Mouse (Mus musculus): ENCODE data around the gene Dcst2.
A peak's percentile ranks its signal among the peaks of the same experiment; 100 is the strongest.

The Dcst2 gene

GRCm38 (mm10) chr3:89388901-89389740 is 27.3 kb downstream of the Dcst2 start:
- DNase-seq: peak in 1 of 2 experiments; percentile 45

- peak; percentile 56 to 62 for DNase-seq
These were observed 28.3 kb downstream of the Dcst2 start for GRCm38 (mm10) chr3:89390111-89390515.

DNA sequence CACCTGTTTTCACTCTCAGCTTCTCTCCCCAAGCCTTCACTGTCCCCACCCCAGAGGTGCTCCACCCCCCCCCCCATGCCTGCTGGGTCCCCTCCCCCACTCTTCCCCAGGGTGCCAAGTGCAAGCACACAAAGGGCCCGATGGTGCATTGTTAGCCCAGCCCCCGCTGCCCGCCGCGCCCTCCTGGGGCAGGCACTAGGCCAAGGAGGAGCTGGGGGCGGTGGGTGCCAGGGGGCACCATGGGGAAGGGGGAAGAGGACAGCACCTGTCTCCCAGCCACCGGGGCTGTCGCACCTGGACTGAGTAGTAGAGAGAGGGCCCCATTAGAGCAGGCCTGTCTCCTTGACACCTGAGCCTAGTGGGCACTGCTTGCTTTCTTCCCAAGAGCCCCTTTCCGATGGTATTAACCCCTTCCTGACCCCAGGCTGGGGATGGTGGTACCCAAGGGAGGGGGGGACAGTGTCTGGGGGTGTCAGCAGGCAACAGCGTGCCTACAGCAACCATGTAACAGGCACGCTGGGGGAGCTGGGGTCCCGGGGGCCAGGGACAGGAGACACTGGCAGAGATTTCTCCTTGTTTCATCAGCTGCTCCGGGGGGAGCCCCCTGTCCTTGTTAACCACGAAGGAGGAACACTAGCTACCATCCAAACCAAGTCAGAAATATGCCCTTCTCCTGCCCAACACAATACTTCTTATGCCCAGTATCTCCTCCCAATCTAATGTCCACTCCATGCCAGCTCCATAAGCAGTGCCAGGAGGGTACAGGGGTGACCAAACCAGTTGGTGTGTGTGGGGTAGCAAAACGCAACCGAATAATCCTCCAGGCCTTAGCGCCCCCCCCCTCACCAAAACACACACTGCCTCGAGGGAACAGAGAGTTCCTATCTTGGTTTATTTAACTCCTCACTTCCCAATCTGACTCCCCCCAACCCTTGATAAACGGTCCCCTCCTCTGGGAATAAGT is 29.2 kb downstream of the Dcst2 start:
- peak; percentile 53 to 63 for DNase-seq

DNA sequence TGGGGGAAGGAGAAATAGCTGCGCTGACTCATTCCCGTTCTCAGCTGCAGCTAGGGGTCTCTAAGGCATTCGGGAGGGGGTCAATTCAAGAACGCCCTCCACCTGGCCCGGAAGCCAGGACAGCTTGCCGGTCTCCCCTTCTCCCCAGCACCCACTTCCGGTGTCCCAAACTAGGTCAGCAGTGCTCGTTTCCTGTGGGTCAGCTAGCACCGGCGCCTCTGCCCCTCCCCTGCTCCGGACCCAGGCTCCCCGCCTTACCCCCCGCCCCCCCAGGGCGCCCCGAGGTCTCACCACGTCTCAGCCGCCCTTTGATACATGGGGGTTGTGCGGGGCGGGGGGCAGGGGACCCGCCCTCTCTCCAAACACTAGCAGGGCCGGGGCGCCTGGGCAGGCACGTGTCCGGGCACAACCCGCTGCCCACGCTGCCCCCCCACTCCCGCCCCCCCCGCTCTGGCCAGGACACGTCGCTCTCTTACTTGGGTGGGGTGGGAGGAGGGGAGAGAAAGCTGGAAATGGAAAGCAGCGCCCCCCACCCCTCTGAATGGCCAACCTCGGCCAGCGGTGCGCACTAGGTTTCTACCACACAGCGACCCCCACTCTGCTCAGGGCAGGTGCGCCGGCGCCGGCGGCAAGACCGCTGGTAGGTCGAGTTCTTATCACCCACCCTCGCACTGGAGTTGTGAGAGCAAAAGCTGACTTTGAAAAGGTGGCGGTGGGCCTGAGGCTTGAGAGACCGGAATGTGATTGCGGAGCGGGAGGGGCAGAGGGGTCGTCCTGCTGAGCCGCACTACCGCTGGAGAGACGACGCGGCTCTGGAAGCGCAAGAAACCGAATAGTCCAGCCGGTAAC is 30.1 kb downstream of the Dcst2 start:
- DNase-seq: peak; percentile 62 to 72

GRCm38 (mm10) chr3:89392871-89393311 is 31.1 kb downstream of the Dcst2 start:
- DNase-seq: peak; percentile 64 to 65

- peak; percentile 99 for DNase-seq
These were observed 31.8 kb downstream of the Dcst2 start for GRCm38 (mm10) chr3:89393605-89394004.

DNA sequence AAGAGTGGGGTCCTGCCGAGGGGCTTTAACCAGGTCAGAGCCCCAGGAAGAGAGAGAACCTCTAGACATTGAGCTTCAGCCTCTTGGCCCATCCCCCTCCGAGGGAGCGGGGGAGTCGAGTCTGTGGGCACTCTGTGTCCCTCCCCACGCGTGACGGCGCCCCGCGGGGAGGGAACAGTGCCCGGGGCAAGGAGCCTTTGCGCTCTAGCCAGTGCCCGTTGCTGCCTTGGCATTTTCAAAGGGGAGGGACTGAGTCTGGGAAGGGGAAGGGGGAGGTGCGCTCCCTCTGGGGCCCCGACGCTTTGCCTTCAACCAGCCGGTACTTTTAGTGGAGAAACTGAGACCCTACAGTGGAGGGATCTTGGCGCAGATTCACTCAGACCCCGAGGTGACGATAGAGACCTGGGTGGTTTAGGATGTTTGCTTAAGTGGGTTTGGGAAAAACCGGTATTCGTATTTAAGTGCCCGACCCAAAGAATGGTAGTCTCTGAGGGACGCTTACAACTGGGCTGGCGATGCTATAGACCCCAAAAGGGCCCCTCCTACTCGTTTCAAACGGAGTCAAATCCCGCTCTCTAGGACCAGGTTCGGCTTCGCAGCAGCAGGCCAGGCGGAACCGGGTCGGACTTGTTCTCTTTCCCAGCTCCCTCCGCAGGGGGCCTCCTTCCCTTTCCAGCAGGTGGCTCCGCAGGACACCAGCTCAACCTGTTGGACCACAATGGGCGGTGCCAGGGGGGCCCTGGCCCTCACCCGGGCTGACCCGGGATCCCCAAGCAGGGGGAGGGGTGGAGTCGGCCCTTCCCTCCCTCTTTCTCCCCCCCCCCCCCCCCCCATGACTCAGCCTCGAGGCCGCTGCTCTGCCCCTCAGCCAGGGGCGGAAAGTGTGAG is 32.5 kb downstream of the Dcst2 start, which contains the start of gene Zbtb7b:
Zbtb7b (minus strand) TSS at position 771 of the 888 bp plus-strand sequence.
- DNase-seq: peak; percentile 90 to 91

GRCm38 (mm10) chr3:89394894-89395256 is 33.1 kb downstream of the Dcst2 start:
- peak; percentile 92 to 94 for DNase-seq

GRCm38 (mm10) chr3:89395419-89395805 is 33.6 kb downstream of the Dcst2 start:
- peak in 1 of 2 experiments; percentile 37 for DNase-seq

DNA sequence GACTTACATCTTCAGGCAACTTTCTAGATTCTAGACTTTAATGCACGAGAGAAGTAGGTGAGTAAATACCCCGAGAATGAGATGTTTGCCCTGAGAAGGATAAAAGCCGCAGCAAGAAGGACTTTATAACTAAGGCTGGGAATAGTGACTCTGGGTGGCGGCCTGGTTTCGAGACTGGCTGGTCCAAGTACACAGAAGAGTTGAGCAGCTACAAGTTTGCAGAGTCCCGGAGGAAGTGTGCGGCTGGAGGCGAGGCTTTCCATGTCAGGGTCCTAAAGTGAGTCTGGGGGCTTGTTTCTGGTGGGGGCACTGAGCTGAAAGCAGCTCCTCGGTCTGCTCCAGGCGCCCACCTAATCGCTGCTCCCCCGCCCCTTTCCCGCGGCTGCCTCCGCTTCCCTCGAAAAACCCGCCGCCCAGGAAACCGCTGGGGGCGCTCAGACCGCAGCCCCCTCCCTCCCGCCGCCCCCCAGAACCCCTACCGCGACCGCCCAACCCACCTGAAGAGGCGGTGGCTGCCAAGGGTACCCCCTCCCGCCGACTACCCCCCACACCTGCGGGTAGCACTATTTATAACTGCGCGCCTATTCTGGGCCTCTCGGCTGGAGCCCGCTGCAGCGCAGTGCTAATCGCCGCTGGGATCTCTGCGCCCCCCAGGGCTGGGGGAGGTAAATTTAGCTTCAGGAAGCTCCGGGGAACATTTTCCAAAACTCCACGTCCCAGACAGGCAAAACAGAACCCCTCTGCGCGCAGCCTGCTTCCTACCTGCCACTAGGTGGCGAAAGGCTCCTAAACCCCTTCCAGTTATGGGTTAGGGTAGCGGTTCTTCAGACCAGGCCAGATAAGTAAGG is 34.3 kb downstream of the Dcst2 start:
- DNase-seq: peak; percentile 80 to 81

DNA sequence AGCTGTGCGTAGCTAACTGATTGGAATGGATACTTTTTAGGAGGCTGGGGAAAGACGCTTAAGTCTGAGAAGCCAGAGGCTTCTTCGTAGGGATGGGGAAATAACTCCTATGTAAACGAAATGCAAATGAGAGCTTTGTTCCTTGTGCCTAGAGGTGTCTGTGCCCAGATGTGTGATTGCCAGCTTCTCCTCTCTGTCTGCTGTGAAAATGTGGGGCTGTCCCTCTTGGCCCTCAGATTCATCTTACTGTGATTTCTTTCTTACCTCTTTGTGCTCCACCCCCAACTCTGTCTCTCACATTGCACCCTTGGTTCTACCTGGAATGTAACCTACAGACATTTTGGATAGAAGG is 34.9 kb downstream of the Dcst2 start:
- DNase-seq: no peak

GRCm38 (mm10) chr3:89401329-89401728 is 39.6 kb downstream of the Dcst2 start:
- DNase-seq: no peak

DNA sequence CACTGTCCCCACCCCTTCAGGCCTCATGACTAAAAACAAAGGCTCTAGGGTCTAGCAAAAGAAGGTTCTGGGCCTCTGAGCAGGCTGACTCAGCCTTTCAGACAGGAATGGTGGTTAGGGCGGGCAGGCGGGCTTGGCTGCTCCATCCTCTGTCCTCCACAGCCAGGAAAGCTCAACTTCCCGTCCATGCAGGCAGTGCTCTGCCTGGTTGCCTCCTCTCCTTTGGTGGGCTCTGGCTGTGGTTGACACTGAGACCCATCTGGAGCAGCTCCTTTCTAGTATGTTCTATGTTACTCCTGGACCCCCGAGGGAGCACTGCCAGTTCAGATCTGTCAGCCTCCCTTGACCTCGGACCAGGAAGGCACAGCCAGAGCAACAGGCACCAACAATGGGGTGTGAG is 40.9 kb downstream of the Dcst2 start, which contains the start of gene Lenep:
Lenep (minus strand) TSS at position 101 of the 400 bp plus-strand sequence.
- no peak for DNase-seq

GRCm38 (mm10) chr3:89406887-89407286 is 45.1 kb downstream of the Dcst2 start:
- DNase-seq: no peak

- DNase-seq: no peak
These were observed 46.7 kb downstream of the Dcst2 start for GRCm38 (mm10) chr3:89408448-89408847.

DNA sequence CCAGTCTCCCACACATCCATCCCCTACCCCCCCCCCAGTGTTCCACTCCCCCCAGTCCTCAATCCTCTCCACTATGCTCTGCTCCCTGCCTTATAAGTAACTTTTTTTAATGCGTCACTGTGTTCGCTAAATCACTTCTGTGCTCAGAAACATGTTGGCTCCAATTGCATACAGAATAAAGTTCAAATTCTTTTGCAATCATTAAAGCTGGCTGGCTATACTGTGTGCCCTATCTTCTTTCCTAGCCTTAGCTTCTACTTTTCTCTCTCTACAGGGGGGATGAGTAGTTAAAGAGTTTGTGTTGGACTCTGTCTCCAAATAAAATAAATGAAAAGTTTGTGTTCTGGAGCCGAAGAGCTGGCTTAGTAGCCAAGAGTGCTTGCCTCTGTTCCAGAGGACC is 47.9 kb downstream of the Dcst2 start:
- DNase-seq: no peak

DNA sequence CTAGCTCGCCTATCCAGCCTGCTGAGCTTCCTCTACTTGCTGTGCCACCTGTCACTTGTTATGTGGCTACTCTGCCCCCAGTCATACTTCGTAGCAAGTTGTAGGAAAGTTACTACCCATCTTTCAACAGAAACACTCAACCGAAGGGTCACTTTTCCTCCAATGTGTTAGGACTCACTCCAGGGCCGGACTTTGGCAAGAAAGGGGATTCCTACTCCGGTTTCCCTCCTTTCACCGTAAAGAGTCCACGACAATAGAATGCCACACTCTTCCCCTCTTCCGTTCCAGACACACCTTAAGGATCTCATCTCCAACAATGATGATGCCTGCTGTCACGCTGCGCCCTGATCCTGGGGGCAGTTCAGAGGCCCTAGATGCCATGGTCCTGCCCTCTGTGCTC is 49.1 kb downstream of the Dcst2 start:
- no peak for DNase-seq

DNA sequence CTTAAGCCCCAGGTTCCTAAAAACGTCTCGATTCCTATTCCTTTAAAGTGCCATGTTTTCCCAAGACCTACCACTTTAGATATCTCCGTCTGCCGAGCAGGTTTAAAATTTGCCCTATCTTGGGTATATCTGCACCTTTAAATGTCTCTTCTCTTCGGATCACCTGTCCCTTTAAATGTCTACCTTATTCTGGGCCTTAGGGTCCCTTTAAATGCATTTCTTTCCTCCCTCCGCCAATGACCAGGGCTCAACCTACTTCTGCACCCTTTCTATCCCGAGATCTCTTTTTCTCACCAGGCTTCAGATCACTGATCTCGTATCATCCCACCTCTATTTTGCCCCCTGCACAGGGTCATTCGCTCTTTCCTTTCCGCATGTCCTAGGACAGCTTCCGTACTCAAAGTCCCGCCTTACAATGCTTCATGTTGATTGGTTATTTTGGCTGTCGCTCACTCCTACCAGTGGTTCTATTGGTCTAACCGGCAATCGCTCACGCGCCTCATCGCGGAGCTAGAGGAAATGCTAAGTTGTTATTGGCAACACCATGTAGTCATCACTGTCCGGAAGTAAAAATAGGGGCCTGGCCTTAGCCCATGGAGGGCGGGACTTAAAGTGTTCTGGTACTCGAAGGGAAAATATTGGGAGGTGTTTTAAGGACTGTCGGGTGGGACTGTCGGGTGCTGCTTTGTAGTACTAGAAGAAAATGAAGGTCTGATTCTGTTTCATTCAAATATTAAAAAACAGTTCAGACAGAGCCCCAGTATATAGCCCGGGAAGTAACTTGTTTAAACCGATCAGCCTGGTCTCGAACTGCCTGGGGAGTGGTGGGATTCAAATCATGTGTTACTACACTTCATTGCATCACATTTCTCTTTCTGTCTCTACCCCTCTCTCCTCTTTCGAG is 50.0 kb downstream of the Dcst2 start, which contains the start of gene Flad1:
Flad1 (minus strand) TSS at position 381 of the 904 bp plus-strand sequence.
- peak; percentile 98 to 99 for DNase-seq

- no peak for DNase-seq
These were observed 54.4 kb downstream of the Dcst2 start for GRCm38 (mm10) chr3:89416158-89416557.
